Mouse (Mus musculus) liver, adult 2 months (tissue): Measurements from ENCODE around the gene Mecom. TPM values are rescaled to one million over a fixed set of nuclear protein-coding genes. Genes with fewer than 3 reads are reported as not detected.

Experiments
- DNase-seq: peaks from one replicate; pipeline ENCODE4 v3.0.0-alpha.2; 2011; ENCODE audit warnings: low read depth, low spot score; ENCODE audit errors: extremely low read depth
- H3K27ac ChIP-seq: fragments of 200-500 bp; replicated peaks from 2 replicates; pipeline ENCODE4 v1.5.1; 2012; ENCODE audit warnings: low read depth, mild to moderate bottlenecking, control low read depth, inconsistent platforms, low read length; ENCODE audit not compliant: insufficient read depth
- H3K27me3 ChIP-seq: fragments of 200-500 bp; 2 replicates; pipeline ENCODE4 v1.6.1; 2012; ENCODE audit warnings: mild to moderate bottlenecking, moderate library complexity, low read length, inconsistent platforms; ENCODE audit not compliant: control insufficient read depth, insufficient read depth
- H3K36me3 ChIP-seq: fragments of 200-500 bp; 2 replicates; pipeline ENCODE4 v1.6.1; 2012; ENCODE audit warnings: low read length, inconsistent platforms; ENCODE audit not compliant: control insufficient read depth, insufficient read depth
- H3K4me1 ChIP-seq: fragments of 200-500 bp; 2 replicates; pipeline ENCODE4 v1.6.1; 2011; ENCODE audit warnings: low read length; ENCODE audit not compliant: control insufficient read depth, insufficient read depth
- H3K4me3 ChIP-seq: fragments of 200-500 bp; 2 replicates; pipeline ENCODE4 v1.5.1; 2011; ENCODE audit warnings: low read depth, mild to moderate bottlenecking, control low read depth, low read length, moderate library complexity; ENCODE audit not compliant: insufficient read depth
- H3K79me2 ChIP-seq: fragments of 200-500 bp; 2 replicates; pipeline ENCODE4 v1.6.1; 2012; ENCODE audit warnings: inconsistent platforms, mild to moderate bottlenecking, low read length, moderate library complexity; ENCODE audit not compliant: control insufficient read depth, insufficient read depth
- H3K9ac ChIP-seq: fragments of 200-500 bp; 2 replicates; pipeline ENCODE4 v1.6.1; 2012; ENCODE audit warnings: low read depth, mild to moderate bottlenecking, control low read depth, inconsistent platforms, low read length
- CTCF ChIP-seq: fragments of 200-500 bp; IDR thresholded peaks from 2 replicates; pipeline ENCODE4 v1.5.1; 2011; ENCODE audit warnings: low read depth, low read length, control low read depth
- POLR2A ChIP-seq: fragments of 200-500 bp; IDR thresholded peaks from 2 replicates; pipeline ENCODE4 v1.6.1; 2011; ENCODE audit warnings: low read length, control low read depth; ENCODE audit not compliant: insufficient read depth; ENCODE audit errors: extremely low read depth
- WGBS: fragments of 180-500 bp; shearing (Covaris S2); methylation state at CpG from one replicate; pipeline ENCODE4 v1.1.7; 2018; 5-methylcytosine and 5-hydroxymethylcytosine counted together
- polyA plus RNA-seq: library from polyadenylated mRNA; depleted of rRNA; stranded (reverse); fragments of >200 nt; gene quantifications from 2 replicates; pipeline ENCODE4 v1.2.3, GENCODE M21; 2012
- total RNA-seq: library from RNA; depleted of rRNA; stranded (reverse); fragments of >200 nt; gene quantifications from 2 replicates; pipeline ENCODE4 v1.2.3, GENCODE M21; 2014

The Mecom gene
- total and polyA plus RNA-seq, 2 experiments: 0.39 to 1.4 TPM

GRCm38 (mm10) chr3:30048792-30049191 lies 499.0 kb downstream of the Mecom start:
- WGBS: 49% methylated on average over 5 of the region's 5 CpGs
- TF ChIP-seq CTCF (no peak), POLR2A (no peak)
- no peak for DNase-seq
- Histone ChIP-seq H3K9ac (no peak overlapping the region), H3K4me3 (no peak overlapping the region), H3K27ac (no peak overlapping the region), H3K4me1 (no peaks in the 10 kb centered on the region), H3K27me3 (no peaks in the 10 kb centered on the region), H3K79me2 (no peaks in the 10 kb centered on the region), H3K36me3 (no peaks in the 10 kb centered on the region)

- Histone ChIP-seq H3K27ac (no peak overlapping the region), H3K27me3 (no peaks in the 10 kb centered on the region), H3K36me3 (no peaks in the 10 kb centered on the region), H3K9ac (no peak overlapping the region), H3K4me3 (no peak overlapping the region), H3K79me2 (no peaks in the 10 kb centered on the region), H3K4me1 (no peaks in the 10 kb centered on the region)
- no peak for TF ChIP-seq CTCF
- no peak for TF ChIP-seq POLR2A
- no peak for DNase-seq
- WGBS: 40% methylated on average over 4 of the region's 4 CpGs
Observed at GRCm38 (mm10) chr3:30048157-30048556, 499.7 kb downstream of the Mecom start.

DNA sequence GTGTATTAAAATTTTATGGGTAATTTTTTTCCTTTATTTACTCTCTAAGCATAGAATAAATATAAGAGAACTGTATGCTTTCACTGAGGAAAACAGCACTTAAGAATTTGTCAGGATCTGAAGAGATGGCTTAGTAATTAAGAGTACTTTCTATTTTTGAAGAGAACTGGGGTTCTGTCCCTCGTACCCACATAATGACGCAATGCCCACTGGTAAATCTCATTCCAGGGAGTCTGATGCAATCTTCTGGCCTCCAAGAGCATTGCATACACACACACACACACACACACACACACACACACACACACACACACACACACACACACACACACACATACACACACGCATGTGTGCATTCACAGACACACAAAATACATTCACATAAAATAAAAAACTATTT lies 504.3 kb downstream of the Mecom start:
- TF ChIP-seq CTCF (no peak), POLR2A (no peak)
- no peak for DNase-seq
- WGBS: 58% methylated on average over 3 of the region's 3 CpGs

DNA sequence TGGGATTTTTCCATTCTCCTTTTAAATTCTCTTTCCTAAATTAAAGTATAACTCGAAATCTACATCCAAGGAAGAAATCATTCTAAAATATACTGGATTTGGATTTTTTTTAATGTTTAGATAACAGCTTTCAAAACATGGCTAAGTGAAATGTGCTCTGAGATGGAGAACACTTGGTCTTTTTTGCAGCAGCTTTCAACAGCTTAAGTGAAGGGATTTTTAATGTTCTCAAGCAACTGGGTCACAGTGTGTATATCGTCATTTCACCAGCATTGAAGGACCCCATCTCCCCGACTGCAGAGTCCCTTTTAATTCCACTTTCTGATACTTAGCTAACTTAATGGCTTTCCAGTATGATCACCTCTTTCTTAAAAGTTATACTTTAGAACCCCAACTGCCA lies 509.3 kb downstream of the Mecom start:
- no peaks in the 10 kb centered on the region for H3K36me3 ChIP-seq
- H3K27ac ChIP-seq: no peak overlapping the region
- TF ChIP-seq CTCF: no peak
- no peak overlapping the region for H3K4me3 ChIP-seq
- no peaks in the 10 kb centered on the region for H3K4me1 ChIP-seq
- H3K79me2 ChIP-seq: no peaks in the 10 kb centered on the region
- whole genome bisulfite sequencing: 71% methylated on average over 3 of the region's 3 CpGs
- H3K27me3 ChIP-seq: no peaks in the 10 kb centered on the region
- no peak for DNase-seq
- H3K9ac ChIP-seq: no peak overlapping the region

More for the DNA sequence above, 504.3 kb downstream of the Mecom start:
- Histone ChIP-seq H3K9ac (no peak overlapping the region), H3K4me1 (no peaks in the 10 kb centered on the region), H3K27ac (no peak overlapping the region), H3K79me2 (no peaks in the 10 kb centered on the region), H3K4me3 (no peak overlapping the region), H3K36me3 (no peaks in the 10 kb centered on the region), H3K27me3 (no peaks in the 10 kb centered on the region)

- no peak for DNase-seq
- no peak for TF ChIP-seq POLR2A
- TF ChIP-seq CTCF: no peak
- Histone ChIP-seq H3K4me1 (no peaks in the 10 kb centered on the region), H3K9ac (no peak overlapping the region), H3K36me3 (no peaks in the 10 kb centered on the region), H3K27me3 (no peaks in the 10 kb centered on the region), H3K4me3 (no peak overlapping the region), H3K79me2 (no peaks in the 10 kb centered on the region), H3K27ac (no peak overlapping the region)
- 85% methylated on average over 13 of the region's 13 CpGs for WGBS
Observed at GRCm38 (mm10) chr3:30019961-30020360, 527.8 kb downstream of the Mecom start.

- H3K4me1 ChIP-seq: no peaks in the 10 kb centered on the region
- 43% methylated on average over 8 of the region's 8 CpGs for WGBS
- H3K4me3 ChIP-seq: no peak overlapping the region
- no peaks in the 10 kb centered on the region for H3K36me3 ChIP-seq
- no peak for TF ChIP-seq CTCF
- TF ChIP-seq POLR2A: no peak
- no peaks in the 10 kb centered on the region for H3K79me2 ChIP-seq
- H3K27me3 ChIP-seq: no peaks in the 10 kb centered on the region
- no peak overlapping the region for H3K27ac ChIP-seq
- H3K9ac ChIP-seq: no peak overlapping the region
- DNase-seq: peak; percentile 53
Observed at GRCm38 (mm10) chr3:30019411-30019810, 528.4 kb downstream of the Mecom start.
